Mouse (Mus musculus) neutrophil, adult 83 days (primary cell): Measurements from ENCODE around the gene Btnl6. TPM values are rescaled to one million over a fixed set of nuclear protein-coding genes. Genes with fewer than 3 reads are reported as not detected.

Experiments used
- total RNA-seq, 2 experiments: library from RNA; stranded (reverse); gene quantifications; one replicate each; pipeline ENCODE4 v1.2.4; 2023

The Btnl6 gene
- total RNA-seq: not detected

DNA sequence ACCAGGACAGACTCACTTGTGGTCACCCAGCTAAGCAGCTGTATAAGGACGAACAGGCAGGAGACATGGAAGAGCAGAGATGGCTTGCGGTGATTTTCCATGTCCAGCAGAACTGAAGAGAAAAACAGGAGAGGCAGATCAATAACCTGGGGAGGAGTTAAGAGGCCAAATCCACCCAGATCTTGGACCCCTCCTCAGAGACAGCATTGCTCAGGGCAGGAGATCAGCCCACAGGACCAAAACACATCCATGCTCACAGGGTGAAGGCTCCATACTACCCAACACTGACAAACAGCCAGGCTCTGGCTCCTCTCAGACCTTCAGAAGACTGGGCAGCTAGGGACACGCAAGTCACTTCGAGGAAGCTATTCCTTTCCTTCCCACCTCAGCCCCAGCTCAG is at the start of gene Btnl6:
Btnl6 (minus strand) TSS at position 101 of the 400 bp plus-strand sequence.

DNA sequence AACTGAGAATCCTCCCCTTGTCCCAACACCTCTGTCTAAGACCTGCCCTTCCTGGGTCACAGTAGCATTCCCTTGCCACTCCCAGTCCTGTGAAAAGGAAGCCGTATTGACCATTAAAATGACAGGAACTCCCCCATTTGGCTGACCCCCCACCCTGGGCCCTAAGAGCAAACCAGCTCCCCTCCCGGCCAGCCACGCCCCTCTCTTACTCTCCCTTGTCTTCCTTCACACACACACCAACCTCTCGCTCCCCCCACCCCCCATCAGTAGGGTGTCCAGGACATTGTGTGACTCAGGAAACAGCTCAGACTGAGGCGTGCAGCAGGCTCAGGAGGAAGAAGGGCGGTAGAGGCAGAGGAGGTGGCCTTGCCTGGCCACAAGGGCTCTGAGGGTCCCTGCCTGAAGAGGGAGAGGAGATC is 46.9 kb upstream of the Btnl6 start, which contains the start of gene Notch4:
Notch4 (plus strand) TSS at position 266 of the 419 bp plus-strand sequence.

DNA sequence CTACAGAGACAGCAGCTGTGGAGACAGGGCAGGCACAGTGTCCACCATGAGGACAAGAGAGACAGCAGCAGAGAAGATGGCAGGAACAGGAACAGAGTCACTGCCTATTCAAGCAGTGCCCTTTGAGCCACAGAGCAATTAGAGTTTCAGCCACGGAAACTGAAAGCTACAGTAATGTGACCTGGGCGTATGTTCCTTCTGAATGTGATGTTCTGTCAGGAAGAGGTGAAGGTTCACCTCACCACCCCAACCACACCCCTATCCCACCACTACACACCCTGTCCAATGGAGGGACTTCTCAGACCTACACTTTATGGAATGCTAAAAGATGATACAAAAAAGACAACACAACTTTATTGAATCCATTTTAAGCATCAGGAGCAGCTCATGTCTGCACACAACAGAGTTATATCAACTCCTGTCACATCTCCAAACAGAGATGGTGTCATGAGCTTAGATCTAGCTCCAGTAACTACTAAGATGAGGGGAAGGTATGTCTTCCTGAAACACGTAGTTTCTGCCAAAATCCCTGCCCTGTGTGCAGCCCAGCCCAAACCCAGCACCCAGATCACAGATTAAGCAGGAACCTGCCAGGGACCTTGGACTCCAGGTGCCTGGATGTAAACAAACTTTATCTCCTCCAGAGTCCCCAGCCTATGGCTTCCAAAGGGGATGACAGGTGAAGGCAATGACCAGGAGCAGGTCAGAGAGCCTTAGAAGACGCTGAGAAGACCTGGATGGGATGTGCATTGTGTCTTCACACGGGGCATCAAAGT is 39.7 kb downstream of the Btnl6 start, which contains the start of gene Btnl4:
Btnl4 (minus strand) TSS at position 81 of the 776 bp plus-strand sequence.

Other genes with a start within 250 kb of the Btnl6 start
- gene H2-Aa, start 229.5 kb downstream of the Btnl6 start, total RNA-seq: 100 to 1,000 TPM in 1 of 2 experiments, 10 to 100 TPM in 1; 95.4 to 109 TPM
- gene H2-Eb1, start 211.5 kb downstream of the Btnl6 start, total RNA-seq: 10 to 100 TPM; 49.7 to 54.6 TPM
- gene H2-Eb2, start 191.7 kb downstream of the Btnl6 start, total RNA-seq: under 1 TPM in 1 of 2 experiments, not detected in 1; 0.11 TPM
- gene Btnl2, start 162.5 kb downstream of the Btnl6 start, total RNA-seq: 1 to 10 TPM; 2.2 to 2.3 TPM
- gene Btnl1, start 140.2 kb downstream of the Btnl6 start, total RNA-seq: not detected
- not detected for gene BC051142, start 118.5 kb downstream of the Btnl6 start, total RNA-seq
- gene Btnl4, start 40.0 kb downstream of the Btnl6 start, total RNA-seq: not detected
- 1 to 10 TPM; 1.0 to 1.5 TPM for gene Notch4, start 46.9 kb upstream of the Btnl6 start, total RNA-seq
- gene Gpsm3, start 72.5 kb upstream of the Btnl6 start, total RNA-seq: 100 to 1,000 TPM; 376 to 393 TPM
- gene Pbx2, start 73.9 kb upstream of the Btnl6 start, total RNA-seq: 10 to 100 TPM; 94.8 to 99.9 TPM
- 1 to 10 TPM; 5.8 to 7.0 TPM for gene Ager, start 80.5 kb upstream of the Btnl6 start, total RNA-seq
- 10 to 100 TPM; 38.2 to 39.0 TPM for gene Rnf5, start 86.3 kb upstream of the Btnl6 start, total RNA-seq
- gene Agpat1, start 86.9 kb upstream of the Btnl6 start, total RNA-seq: 10 to 100 TPM; 55.4 to 56.5 TPM
- gene Egfl8, start 98.6 kb upstream of the Btnl6 start, total RNA-seq: 1 to 10 TPM; 5.0 to 5.5 TPM
- 10 to 100 TPM; 42.1 to 43.5 TPM for gene Ppt2, start 111.2 kb upstream of the Btnl6 start, total RNA-seq
- gene Prrt1, start 112.2 kb upstream of the Btnl6 start, total RNA-seq: not detected
- 10 to 100 TPM; 13.6 to 18.7 TPM for gene Fkbpl, start 127.4 kb upstream of the Btnl6 start, total RNA-seq
- 10 to 100 TPM; 59.5 to 60.4 TPM for gene Atf6b, start 129.8 kb upstream of the Btnl6 start, total RNA-seq
- gene Tnxb, start 153.2 kb upstream of the Btnl6 start, total RNA-seq: under 1 TPM; 0.04 to 0.07 TPM
- gene C4b, start 226.5 kb upstream of the Btnl6 start, total RNA-seq: under 1 TPM; 0.29 to 0.59 TPM